Mouse (Mus musculus): ENCODE results near the gene Tmem88b. TPM values are rescaled to one million over a fixed set of nuclear protein-coding genes. Genes with fewer than 3 reads are reported as not detected.

Tmem88b gene
- total RNA-seq, 2 experiments from 2014 or later = 0.39 to 0.47 TPM

Small RNA genes lying within 50 kb of the gene (microRNA-seq; reads per million reads assigned to microRNA genes)
- gene Gm27743 = not detected

Other genes starting within 250 kb of the Tmem88b start
- 10 to 100 TPM; 16.7 to 22.6 TPM for gene Nadk, start 223.5 kb downstream of the Tmem88b start, total RNA-seq (2021)
- 1 to 10 TPM; 3.8 to 4.4 TPM for gene Slc35e2, start 184.5 kb downstream of the Tmem88b start, total RNA-seq (2021)
- gene Cdk11b, start 161.0 kb downstream of the Tmem88b start, total RNA-seq (2021) = 10 to 100 TPM; 29.4 to 30.4 TPM
- not detected for gene Gm10563, start 140.5 kb downstream of the Tmem88b start, total RNA-seq (2021)
- gene Mmp23, start 132.5 kb downstream of the Tmem88b start, total RNA-seq (2021) = 1 to 10 TPM in 1 of 2 experiments, under 1 TPM in 1; 0.53 to 1.8 TPM
- gene Mib2, start 116.7 kb downstream of the Tmem88b start, total RNA-seq (2021) = 10 to 100 TPM; 16.1 to 16.8 TPM
- gene Fndc10, start 91.5 kb downstream of the Tmem88b start, total RNA-seq (2021) = 1 to 10 TPM in 1 of 2 experiments, under 1 TPM in 1; 0.89 to 1.4 TPM
- gene Ssu72, start 81.1 kb downstream of the Tmem88b start, total RNA-seq (2021) = 10 to 100 TPM; 40.7 to 45.6 TPM
- gene Tmem240, start 51.1 kb downstream of the Tmem88b start, total RNA-seq (2021) = under 1 TPM; 0.07 to 0.25 TPM
- 10 to 100 TPM; 25.0 to 28.1 TPM for gene Atad3a, start 24.8 kb downstream of the Tmem88b start, total RNA-seq (2021)
- 1 to 10 TPM; 5.3 to 9.7 TPM for gene Vwa1, start 11.2 kb downstream of the Tmem88b start, total RNA-seq (2021)
- not detected for gene Ankrd65, start 4.6 kb upstream of the Tmem88b start, total RNA-seq (2021)
- 10 to 100 TPM; 50.3 to 54.0 TPM for gene Mrpl20, start 17.0 kb upstream of the Tmem88b start, total RNA-seq (2021)
- gene Ccnl2, start 26.6 kb upstream of the Tmem88b start, total RNA-seq (2021) = 10 to 100 TPM; 15.4 to 18.3 TPM
- 10 to 100 TPM; 79.5 to 82.6 TPM for gene Aurkaip1, start 45.4 kb upstream of the Tmem88b start, total RNA-seq (2021)
- 10 to 100 TPM; 25.0 to 29.7 TPM for gene Mxra8, start 53.8 kb upstream of the Tmem88b start, total RNA-seq (2021)
- 100 to 1,000 TPM; 104 to 106 TPM for gene Dvl1, start 61.5 kb upstream of the Tmem88b start, total RNA-seq (2021)
- under 1 TPM; 0.09 to 0.12 TPM for gene Tas1r3, start 77.5 kb upstream of the Tmem88b start, total RNA-seq (2021)
- gene Cptp, start 83.6 kb upstream of the Tmem88b start, total RNA-seq (2021) = 10 to 100 TPM; 13.0 to 16.2 TPM
- gene Ints11, start 83.7 kb upstream of the Tmem88b start, total RNA-seq (2021) = 10 to 100 TPM; 13.9 to 14.0 TPM
- 10 to 100 TPM; 11.2 to 13.2 TPM for gene Pusl1, start 105.9 kb upstream of the Tmem88b start, total RNA-seq (2021)
- gene Acap3, start 105.9 kb upstream of the Tmem88b start, total RNA-seq (2021) = 1 to 10 TPM; 6.6 to 7.3 TPM
- 10 to 100 TPM; 62.3 to 66.4 TPM for gene Ube2j2, start 158.0 kb upstream of the Tmem88b start, total RNA-seq (2021)
- 10 to 100 TPM; 16.9 to 19.7 TPM for gene C1qtnf12, start 176.4 kb upstream of the Tmem88b start, total RNA-seq (2021)
- 1 to 10 TPM; 1.3 TPM for gene B3galt6, start 206.8 kb upstream of the Tmem88b start, total RNA-seq (2021)
- 10 to 100 TPM; 77.2 to 85.0 TPM for gene Sdf4, start 207.0 kb upstream of the Tmem88b start, total RNA-seq (2021)
- 1 to 10 TPM; 1.2 to 1.3 TPM for gene Tnfrsf4, start 228.0 kb upstream of the Tmem88b start, total RNA-seq (2021)
- not detected for gene Tnfrsf18, start 240.3 kb upstream of the Tmem88b start, total RNA-seq (2021)